Mouse (Mus musculus): ENCODE data around the gene Hist1h2be.
"Not testable (repeated sequence)": the region's sequence is repeated elsewhere in the genome, so short reads cannot be mapped to it uniquely, and the experiment has no call there.

Gene Hist1h2be

GRCm38 (mm10) chr13:23573034-23573897 is 47.7 kb downstream of the Hist1h2be start:
- DNase-seq (ENCODE audit: low spot score in 2 of 2) = not testable (repeated sequence)

- no peak for DNase-seq (ENCODE audit: low spot score in 2 of 2)
These were observed 48.5 kb downstream of the Hist1h2be start for GRCm38 (mm10) chr13:23572218-23573033.

DNA sequence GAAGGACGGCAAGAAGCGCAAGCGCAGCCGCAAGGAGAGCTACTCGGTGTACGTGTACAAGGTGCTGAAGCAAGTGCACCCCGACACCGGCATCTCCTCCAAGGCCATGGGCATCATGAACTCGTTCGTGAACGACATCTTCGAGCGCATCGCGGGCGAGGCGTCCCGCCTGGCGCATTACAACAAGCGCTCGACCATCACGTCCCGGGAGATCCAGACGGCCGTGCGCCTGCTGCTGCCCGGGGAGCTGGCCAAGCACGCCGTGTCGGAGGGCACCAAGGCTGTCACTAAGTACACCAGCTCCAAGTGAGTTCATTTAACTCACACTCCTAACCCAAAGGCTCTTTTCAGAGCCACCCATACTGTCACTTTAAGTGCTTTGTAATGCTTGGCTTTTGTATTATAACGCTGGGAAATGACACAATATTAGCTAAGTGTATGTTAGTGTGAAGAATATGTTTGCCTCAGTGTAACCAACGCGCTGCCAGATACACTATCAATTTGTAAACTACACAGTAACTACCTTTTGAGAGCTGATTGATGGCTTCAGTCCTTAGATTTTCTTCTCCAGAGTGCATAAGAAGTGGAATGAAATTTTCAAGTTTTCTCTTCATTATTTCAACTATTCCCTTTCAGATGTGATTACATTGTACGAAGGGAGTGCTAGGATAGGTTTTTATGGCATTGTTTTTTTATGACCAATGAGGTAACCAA is 49.3 kb downstream of the Hist1h2be start:
- DNase-seq (ENCODE audit: low spot score in 2 of 2) = not testable (repeated sequence)

- peak in 1 of 2 experiments; percentile 54 for DNase-seq (ENCODE audit: low spot score in 2 of 2)
These were observed 49.9 kb downstream of the Hist1h2be start, which contains the start of the genes Hist1h2ae and Hist1h2bg for GRCm38 (mm10) chr13:23571022-23571503. TSS of gene Hist1h2ae (minus strand) at chr13:23571220. TSS of gene Hist1h2bg (plus strand) at chr13:23571396.

DNA sequence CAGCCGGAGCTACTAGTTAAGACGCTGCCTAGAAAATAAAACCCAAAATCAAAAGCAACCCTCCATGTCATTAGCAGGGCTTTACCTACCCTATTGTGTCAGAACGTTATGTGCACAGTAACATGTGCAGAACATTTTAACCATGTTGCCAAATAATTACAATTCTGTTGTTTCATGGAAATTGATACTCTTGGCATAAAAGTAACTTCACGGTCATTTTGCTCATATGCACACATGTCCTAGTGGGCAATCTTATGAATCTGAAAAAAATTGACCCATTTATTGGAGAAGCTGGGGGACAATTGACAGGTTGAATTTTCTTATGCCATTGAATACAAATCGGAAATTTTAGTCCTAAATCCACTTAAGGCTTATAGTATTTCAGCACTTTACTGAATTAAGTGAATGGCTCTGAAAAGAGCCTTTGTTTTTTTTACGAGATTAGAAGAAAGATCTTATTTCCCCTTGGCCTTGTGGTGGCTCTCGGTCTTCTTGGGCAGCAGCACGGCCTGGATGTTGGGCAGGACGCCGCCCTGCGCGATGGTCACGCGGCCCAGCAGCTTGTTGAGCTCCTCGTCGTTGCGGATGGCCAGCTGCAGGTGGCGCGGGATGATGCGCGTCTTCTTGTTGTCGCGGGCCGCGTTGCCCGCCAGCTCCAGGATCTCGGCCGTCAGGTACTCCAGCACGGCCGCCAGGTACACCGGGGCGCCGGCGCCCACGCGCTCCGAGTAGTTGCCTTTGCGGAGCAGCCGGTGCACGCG is 50.5 kb downstream of the Hist1h2be start:
- DNase-seq (ENCODE audit: low spot score in 2 of 2) = not testable (repeated sequence)

- DNase-seq (ENCODE audit: low spot score in 2 of 2) = no peak
These were observed 56.4 kb downstream of the Hist1h2be start for GRCm38 (mm10) chr13:23564482-23564881.

- DNase-seq (ENCODE audit: low spot score in 2 of 2) = no peak
These were observed 58.0 kb downstream of the Hist1h2be start for GRCm38 (mm10) chr13:23562699-23563462.

GRCm38 (mm10) chr13:23561883-23562659 is 58.9 kb downstream of the Hist1h2be start, which contains the start of gene Hist1h3e:
TSS of gene Hist1h3e (minus strand) at chr13:23562369.
- DNase-seq (ENCODE audit: low spot score in 2 of 2) = peak; percentile 90 to 94

DNA sequence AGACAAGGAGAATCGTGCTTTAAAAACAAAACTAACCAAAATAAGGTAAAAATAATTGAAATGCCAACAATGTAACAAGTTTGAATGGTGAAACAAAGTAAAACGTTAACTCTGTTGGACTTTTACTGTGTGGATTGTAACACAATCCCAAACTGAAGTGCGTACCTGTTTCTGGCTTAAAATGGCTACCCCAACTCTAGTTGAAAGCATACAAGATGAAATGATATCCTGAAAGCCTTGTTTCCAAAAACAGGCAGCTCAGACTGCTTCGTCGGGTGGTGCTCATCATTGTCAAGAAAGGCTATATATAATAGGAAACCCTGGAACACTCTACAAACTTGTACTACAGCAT is 59.4 kb downstream of the Hist1h2be start:
- DNase-seq (ENCODE audit: low spot score in 2 of 2) = not testable (repeated sequence)

DNA sequence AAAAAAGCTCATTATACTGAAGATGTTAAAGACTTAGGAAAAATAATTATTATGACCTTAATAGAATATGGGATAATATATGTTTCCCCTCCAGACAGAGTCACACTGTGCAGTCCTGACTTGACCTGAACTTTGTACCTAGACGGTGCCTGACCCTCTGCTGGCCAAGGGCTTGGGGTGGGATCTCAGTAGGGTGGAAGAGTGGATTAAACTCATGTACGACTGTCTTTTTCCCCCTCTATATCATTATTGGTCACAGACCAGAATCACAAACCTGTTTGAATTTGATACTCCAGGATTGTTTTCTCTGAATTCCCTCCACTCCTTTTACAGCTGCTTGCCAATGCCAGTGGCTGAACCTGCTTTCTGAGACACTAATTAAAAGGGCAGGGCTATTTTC is 60.2 kb downstream of the Hist1h2be start:
- not testable (repeated sequence) for DNase-seq (ENCODE audit: low spot score in 2 of 2)

DNA sequence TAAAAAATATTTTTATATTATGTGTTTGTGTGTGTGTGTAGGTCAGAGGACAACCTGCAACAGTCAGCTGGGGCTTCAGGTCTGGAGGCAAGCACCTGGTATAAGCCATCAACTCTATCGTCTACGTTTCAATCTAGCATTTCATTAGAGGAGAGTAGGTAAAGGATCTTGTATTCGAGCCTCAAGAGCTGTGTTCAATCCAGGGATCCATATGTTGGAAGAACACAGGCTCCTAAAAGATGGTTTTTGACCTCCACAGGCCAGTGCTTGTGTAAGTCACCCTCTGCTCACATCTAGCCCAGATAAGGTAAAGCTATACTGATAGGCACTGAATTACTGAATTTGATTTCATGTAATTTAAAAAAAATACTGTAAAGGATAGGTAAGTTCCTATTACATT is 64.0 kb downstream of the Hist1h2be start:
- DNase-seq (ENCODE audit: low spot score in 2 of 2) = no peak

- DNase-seq (ENCODE audit: low spot score in 2 of 2) = peak; percentile 49 to 56
These were observed 65.0 kb downstream of the Hist1h2be start for GRCm38 (mm10) chr13:23555839-23556416.

- DNase-seq (ENCODE audit: low spot score in 2 of 2) = peak; percentile 69 to 79
These were observed 65.7 kb downstream of the Hist1h2be start for GRCm38 (mm10) chr13:23554925-23555838.

DNA sequence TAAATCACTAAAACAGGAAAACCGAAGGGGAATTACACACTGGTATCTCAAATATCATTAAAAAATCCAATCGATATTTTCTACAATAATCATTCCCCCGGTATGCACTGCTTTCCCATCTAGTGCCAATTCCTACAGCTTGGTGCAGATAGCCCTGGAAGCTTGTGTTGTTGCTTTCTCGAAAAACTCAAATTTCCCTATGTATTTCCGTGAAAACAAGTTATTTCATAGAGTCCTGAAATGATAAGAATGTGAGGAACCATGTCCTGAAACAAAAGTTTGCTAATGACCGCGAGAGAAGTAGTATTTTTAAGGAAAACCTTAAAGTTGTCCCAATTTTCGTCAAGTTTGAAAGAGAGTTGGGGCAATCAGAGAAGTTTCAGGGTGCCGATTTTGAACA is 66.5 kb downstream of the Hist1h2be start:
- no peak for DNase-seq (ENCODE audit: low spot score in 2 of 2)

DNA sequence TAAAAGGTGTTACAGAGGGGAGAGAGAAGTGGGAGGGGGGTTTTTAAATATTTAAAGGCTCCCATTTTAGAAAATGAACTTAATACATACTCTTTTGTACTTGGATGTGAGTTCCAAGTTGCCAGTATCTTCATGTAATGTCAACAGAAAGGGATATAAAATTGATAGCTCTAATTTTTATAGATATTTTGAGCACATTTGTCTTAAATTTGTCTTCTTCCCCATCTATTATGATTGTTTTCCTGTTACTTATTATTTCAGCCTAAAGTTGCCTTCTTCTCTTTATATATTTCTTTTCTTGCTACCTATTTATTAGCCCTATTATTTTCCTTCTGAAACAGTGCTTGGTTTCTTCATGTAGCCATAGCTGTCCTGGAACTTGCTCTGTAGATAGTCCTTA is 68.0 kb downstream of the Hist1h2be start, which contains the start of gene Hist1h1d:
Hist1h1d (plus strand) TSS at position 301 of the 400 bp plus-strand sequence.
- DNase-seq (ENCODE audit: low spot score in 2 of 2) = no peak

DNA sequence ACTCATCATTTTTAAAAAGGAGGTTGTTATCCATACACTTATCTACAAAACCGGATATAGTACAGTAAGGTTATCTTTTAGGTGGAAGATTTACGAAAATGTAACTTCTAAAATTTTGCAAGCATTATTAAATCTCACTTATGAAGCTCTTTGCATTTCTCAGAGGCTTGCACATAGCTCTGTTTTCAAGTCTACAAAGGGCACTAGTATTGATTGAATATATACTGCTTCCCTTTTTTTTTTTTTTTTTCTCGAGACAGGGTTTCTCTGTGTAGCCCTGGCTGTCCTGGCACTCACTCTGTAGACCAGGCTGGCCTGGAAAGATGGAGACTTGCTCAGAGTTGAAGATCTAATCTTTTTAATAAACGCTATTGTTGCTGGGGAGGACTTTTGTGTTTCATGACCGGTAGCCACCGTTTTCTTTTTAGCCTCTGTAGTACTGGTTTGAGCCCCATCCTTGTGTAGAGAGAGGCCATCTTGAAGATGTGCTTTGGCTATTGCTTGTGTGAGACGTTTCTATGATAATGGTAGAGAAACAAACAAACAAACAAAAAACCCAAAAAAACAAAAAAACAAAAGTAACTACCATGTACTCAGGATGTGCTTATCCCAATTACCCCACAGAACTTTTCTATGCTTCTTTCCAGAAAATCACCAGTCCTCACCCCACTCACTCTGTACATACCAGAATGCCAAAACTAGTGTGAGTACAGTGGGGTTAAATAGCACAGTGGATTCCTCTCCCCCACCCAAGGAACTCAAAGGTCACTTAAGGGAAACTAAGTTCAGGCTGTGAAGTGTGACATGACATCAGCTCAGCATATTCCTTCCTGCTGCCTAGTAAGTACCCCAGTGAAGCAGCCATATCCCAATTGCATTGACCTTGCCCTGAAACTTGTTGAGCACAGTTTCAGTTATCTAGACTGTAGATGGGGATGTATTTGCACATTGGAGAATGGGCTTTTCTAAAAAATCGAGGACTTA is 68.7 kb downstream of the Hist1h2be start:
- DNase-seq (ENCODE audit: low spot score in 2 of 2) = no peak

Data from urinary bladder, postnatal 36 days (tissue).